Mouse (Mus musculus): ENCODE data around the gene Elovl5. TPM values are rescaled to one million over a fixed set of nuclear protein-coding genes. Genes with fewer than 3 reads are reported as not detected.

The Elovl5 gene
- polyA plus RNA-seq, 1 experiment from 2014 or later = 89.5 TPM

DNA sequence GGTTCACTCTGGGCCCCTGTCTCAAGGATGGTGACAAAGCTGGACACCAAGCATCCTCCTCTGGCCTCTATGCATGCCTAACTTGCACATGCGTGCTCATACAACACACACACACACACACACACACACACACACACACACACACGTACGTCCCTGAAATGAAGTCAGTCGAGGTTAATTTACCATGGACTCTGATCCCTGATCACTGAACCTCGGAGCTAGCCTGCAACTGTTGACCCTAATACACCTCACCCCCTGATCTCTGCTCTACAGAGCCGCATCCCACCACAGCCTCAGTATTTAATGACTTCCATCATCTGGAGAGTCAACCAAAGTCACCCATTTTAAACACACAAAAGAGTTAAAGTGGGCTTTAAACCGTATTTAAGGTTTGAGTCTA, 98.7 kb downstream of the Elovl5 start:
- 76% methylated on average over 7 of the region's 7 CpGs for WGBS
- Histone ChIP-seq H3K4me2 (ENCODE audit: low read length) (no peak overlapping the region), H3K36me3 (ENCODE audit: control insufficient read depth, insufficient read depth, low read length) (no peaks in the 10 kb centered on the region), H3K9ac (ENCODE audit: low read length) (no peak overlapping the region), H3K27ac (ENCODE audit: low read depth) (no peak overlapping the region), H3K4me3 (ENCODE audit: low read depth, low read length) (no peak overlapping the region), H3K4me1 (replicated peaks; ENCODE audit: control insufficient read depth, insufficient read depth, low read length) (peaks cover 5% of the 10 kb centered on the region; the same call in 1 of the 2 replicates), H3K27me3 (replicated peaks; ENCODE audit: control insufficient read depth, insufficient read depth, low read length) (no peaks in the 10 kb centered on the region), H3K9me3 (ENCODE audit: control insufficient read depth, low read length) (no peaks in the 10 kb centered on the region)
- DNase-seq (ENCODE audit: low spot score) (no peak), ATAC-seq (replicated peaks; ENCODE audit: low FRiP score, low TSS enrichment, low read depth) (no peak)

DNA sequence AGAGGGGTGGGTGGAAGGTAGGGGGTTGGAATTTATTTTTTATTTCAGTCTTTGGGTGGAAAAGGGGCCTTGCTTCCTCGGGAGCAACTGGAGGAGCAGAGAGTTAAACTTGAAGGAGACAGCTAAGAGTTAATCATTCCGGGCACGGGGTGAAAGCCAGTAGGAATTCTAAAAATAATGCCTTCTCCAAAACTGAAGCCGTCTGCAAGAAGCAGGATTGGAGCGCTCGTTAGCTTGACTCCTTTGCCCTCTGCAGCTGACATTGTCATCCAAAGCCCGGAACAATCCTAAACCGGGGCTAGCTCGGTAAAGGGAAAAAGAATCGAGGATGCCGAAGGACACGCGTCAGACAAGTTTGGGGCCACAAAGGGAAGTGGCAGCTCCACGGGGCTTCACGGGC, 99.1 kb downstream of the Elovl5 start:
- H3K9ac ChIP-seq (ENCODE audit: low read length) = no peak overlapping the region
- no peak for DNase-seq (ENCODE audit: low spot score)
- no peaks in the 10 kb centered on the region for H3K36me3 ChIP-seq (ENCODE audit: control insufficient read depth, insufficient read depth, low read length)
- H3K27ac ChIP-seq (ENCODE audit: low read depth) = no peak overlapping the region
- no peak overlapping the region for H3K4me3 ChIP-seq (ENCODE audit: low read depth, low read length)
- H3K4me1 ChIP-seq (replicated peaks; ENCODE audit: control insufficient read depth, insufficient read depth, low read length) = peaks cover 8% of the 10 kb centered on the region; the same call in 1 of the 2 replicates
- ATAC-seq (replicated peaks; ENCODE audit: low FRiP score, low TSS enrichment, low read depth) = no peak
- H3K4me2 ChIP-seq (ENCODE audit: low read length) = no peak overlapping the region
- no peaks in the 10 kb centered on the region for H3K9me3 ChIP-seq (ENCODE audit: control insufficient read depth, low read length)
- 60% methylated on average over 15 of the region's 15 CpGs for WGBS
- no peaks in the 10 kb centered on the region for H3K27me3 ChIP-seq (replicated peaks; ENCODE audit: control insufficient read depth, insufficient read depth, low read length)

GRCm38 (mm10) chr9:78021256-78021655, 104.1 kb downstream of the Elovl5 start:
- Histone ChIP-seq H3K27me3 (replicated peaks; ENCODE audit: control insufficient read depth, insufficient read depth, low read length) (no peaks in the 10 kb centered on the region), H3K4me2 (ENCODE audit: low read length) (no peak overlapping the region), H3K4me3 (ENCODE audit: low read depth, low read length) (no peak overlapping the region), H3K9me3 (ENCODE audit: control insufficient read depth, low read length) (no peaks in the 10 kb centered on the region), H3K9ac (ENCODE audit: low read length) (no peak overlapping the region), H3K27ac (ENCODE audit: low read depth) (peak overlapping the region; percentile 71), H3K4me1 (replicated peaks; ENCODE audit: control insufficient read depth, insufficient read depth, low read length) (peaks cover 15% of the 10 kb centered on the region), H3K36me3 (ENCODE audit: control insufficient read depth, insufficient read depth, low read length) (no peaks in the 10 kb centered on the region)
- WGBS = 38% methylated on average over 9 of the region's 9 CpGs
- no peak for ATAC-seq (replicated peaks; ENCODE audit: low FRiP score, low TSS enrichment, low read depth)
- DNase-seq (ENCODE audit: low spot score) = no peak

GRCm38 (mm10) chr9:78022187-78022945, 105.2 kb downstream of the Elovl5 start:
- no peaks in the 10 kb centered on the region for H3K36me3 ChIP-seq (ENCODE audit: control insufficient read depth, insufficient read depth, low read length)
- H3K9ac ChIP-seq (ENCODE audit: low read length) = no peak overlapping the region
- peak; percentile 76 for ATAC-seq (replicated peaks; ENCODE audit: low FRiP score, low TSS enrichment, low read depth)
- peak; percentile 58 for DNase-seq (ENCODE audit: low spot score)
- no peaks in the 10 kb centered on the region for H3K27me3 ChIP-seq (replicated peaks; ENCODE audit: control insufficient read depth, insufficient read depth, low read length)
- peak overlapping the region; percentile 11; the same call in 1 of the 2 replicates for H3K4me2 ChIP-seq (ENCODE audit: low read length)
- WGBS = 48% methylated on average over 8 of the region's 8 CpGs
- no peaks in the 10 kb centered on the region for H3K9me3 ChIP-seq (ENCODE audit: control insufficient read depth, low read length)
- peaks cover 11% of the 10 kb centered on the region for H3K4me1 ChIP-seq (replicated peaks; ENCODE audit: control insufficient read depth, insufficient read depth, low read length)
- H3K27ac ChIP-seq (ENCODE audit: low read depth) = peak overlapping the region; percentile 71; the same call in 1 of the 2 replicates
- H3K4me3 ChIP-seq (ENCODE audit: low read depth, low read length) = no peak overlapping the region

DNA sequence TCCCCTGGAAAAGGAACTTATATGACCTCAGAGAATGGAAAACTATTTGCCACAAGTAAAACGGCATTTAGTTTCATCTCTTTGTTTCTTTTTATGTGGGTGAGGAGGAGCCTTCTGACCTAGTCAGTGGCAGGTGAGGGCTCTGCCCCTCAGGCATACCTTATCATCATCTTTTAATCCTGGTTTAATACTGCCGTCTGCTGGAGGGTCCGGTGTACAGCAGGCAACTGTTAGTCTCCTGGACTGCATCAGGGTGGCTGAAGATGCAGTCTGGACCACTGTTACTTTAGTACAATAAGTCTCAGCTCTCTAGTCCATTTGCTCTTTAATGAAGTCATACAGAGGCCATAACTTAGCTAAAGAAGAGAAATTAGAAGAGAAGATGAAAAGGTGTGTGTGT, 107.7 kb downstream of the Elovl5 start:
- H3K9ac ChIP-seq (ENCODE audit: low read length) = no peak overlapping the region
- DNase-seq (ENCODE audit: low spot score) (peak; percentile 86), ATAC-seq (replicated peaks; ENCODE audit: low FRiP score, low TSS enrichment, low read depth) (no peak)
- no peaks in the 10 kb centered on the region for H3K27me3 ChIP-seq (replicated peaks; ENCODE audit: control insufficient read depth, insufficient read depth, low read length)
- no peak overlapping the region for H3K4me3 ChIP-seq (ENCODE audit: low read depth, low read length)
- H3K27ac ChIP-seq (ENCODE audit: low read depth) = no peak overlapping the region
- H3K36me3 ChIP-seq (ENCODE audit: control insufficient read depth, insufficient read depth, low read length) = no peaks in the 10 kb centered on the region
- H3K4me1 ChIP-seq (replicated peaks; ENCODE audit: control insufficient read depth, insufficient read depth, low read length) = peaks cover 11% of the 10 kb centered on the region
- no peak overlapping the region for H3K4me2 ChIP-seq (ENCODE audit: low read length)
- WGBS = 17% methylated on average over 3 of the region's 3 CpGs
- H3K9me3 ChIP-seq (ENCODE audit: control insufficient read depth, low read length) = no peaks in the 10 kb centered on the region

DNA sequence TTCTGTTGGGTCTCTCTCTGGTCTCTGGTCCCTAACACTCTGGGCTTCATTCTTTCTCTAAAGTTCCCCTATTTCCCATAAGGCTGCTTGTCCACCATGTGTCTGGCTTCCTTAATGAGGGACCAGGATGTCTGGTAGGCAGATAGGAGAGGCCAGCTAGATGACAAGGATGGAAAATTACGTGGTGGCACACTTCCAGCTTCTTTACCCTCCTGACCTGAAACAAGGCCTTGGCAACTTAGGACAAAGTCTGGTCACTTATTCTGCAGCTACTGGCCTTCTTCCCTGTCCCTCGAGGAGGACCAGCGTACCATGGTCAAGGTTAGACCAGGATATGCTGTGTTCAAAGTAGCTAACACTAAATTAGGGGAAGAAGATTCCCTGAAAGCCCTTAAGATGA, 109.9 kb downstream of the Elovl5 start:
- 77% methylated on average over 3 of the region's 3 CpGs for WGBS
- ATAC-seq (replicated peaks; ENCODE audit: low FRiP score, low TSS enrichment, low read depth) = no peak
- no peak overlapping the region for H3K9ac ChIP-seq (ENCODE audit: low read length)
- H3K4me2 ChIP-seq (ENCODE audit: low read length) = no peak overlapping the region
- no peak overlapping the region for H3K4me3 ChIP-seq (ENCODE audit: low read depth, low read length)
- no peak overlapping the region for H3K27ac ChIP-seq (ENCODE audit: low read depth)
- H3K4me1 ChIP-seq (replicated peaks; ENCODE audit: control insufficient read depth, insufficient read depth, low read length) = peaks cover 1% of the 10 kb centered on the region
- no peaks in the 10 kb centered on the region for H3K9me3 ChIP-seq (ENCODE audit: control insufficient read depth, low read length)
- H3K36me3 ChIP-seq (ENCODE audit: control insufficient read depth, insufficient read depth, low read length) = no peaks in the 10 kb centered on the region
- DNase-seq (ENCODE audit: low spot score) = no peak
- H3K27me3 ChIP-seq (replicated peaks; ENCODE audit: control insufficient read depth, insufficient read depth, low read length) = no peaks in the 10 kb centered on the region

DNA sequence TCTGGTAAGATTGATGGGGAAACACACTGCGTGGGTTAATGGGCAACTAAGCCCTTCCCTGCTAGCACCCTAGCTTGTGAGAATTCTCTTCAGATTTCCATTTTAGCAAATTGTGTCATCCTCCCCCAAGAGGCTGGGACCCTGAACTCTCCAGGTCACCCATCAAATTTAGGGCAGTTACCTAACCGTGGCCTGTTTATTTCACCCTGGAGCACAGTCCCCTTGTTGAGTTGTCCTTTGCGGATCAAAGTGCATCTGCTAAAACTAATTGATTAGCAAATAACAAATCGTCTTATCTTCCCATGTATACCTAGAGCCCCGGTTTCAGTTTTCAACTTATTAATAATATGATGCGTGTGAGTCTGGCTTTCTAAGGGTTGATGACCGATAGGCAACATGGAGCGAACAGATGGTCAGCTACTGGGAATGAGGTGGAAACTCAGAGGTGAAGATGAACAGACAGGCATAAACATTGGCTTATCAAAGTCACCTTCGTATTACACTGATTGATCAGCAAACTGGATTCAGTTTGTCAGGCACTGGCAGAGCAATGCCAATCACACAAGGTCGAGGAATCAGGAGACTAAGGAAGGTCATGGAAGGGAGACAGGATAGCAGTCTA, 113.8 kb downstream of the Elovl5 start:
- Histone ChIP-seq H3K4me3 (ENCODE audit: low read depth, low read length) (no peak overlapping the region), H3K4me2 (ENCODE audit: low read length) (no peak overlapping the region), H3K9me3 (ENCODE audit: control insufficient read depth, low read length) (no peaks in the 10 kb centered on the region), H3K27ac (ENCODE audit: low read depth) (no peak overlapping the region), H3K27me3 (replicated peaks; ENCODE audit: control insufficient read depth, insufficient read depth, low read length) (no peaks in the 10 kb centered on the region), H3K4me1 (replicated peaks; ENCODE audit: control insufficient read depth, insufficient read depth, low read length) (no peaks in the 10 kb centered on the region), H3K36me3 (ENCODE audit: control insufficient read depth, insufficient read depth, low read length) (no peaks in the 10 kb centered on the region), H3K9ac (ENCODE audit: low read length) (no peak overlapping the region)
- 87% methylated on average over 10 of the region's 10 CpGs for WGBS
- ATAC-seq (replicated peaks; ENCODE audit: low FRiP score, low TSS enrichment, low read depth) (no peak), DNase-seq (ENCODE audit: low spot score) (no peak)

- H3K27me3 ChIP-seq (replicated peaks; ENCODE audit: control insufficient read depth, insufficient read depth, low read length) = no peaks in the 10 kb centered on the region
- 81% methylated on average over 4 of the region's 4 CpGs for WGBS
- no peak overlapping the region for H3K4me2 ChIP-seq (ENCODE audit: low read length)
- ATAC-seq (replicated peaks; ENCODE audit: low FRiP score, low TSS enrichment, low read depth) (no peak), DNase-seq (ENCODE audit: low spot score) (no peak)
- H3K9ac ChIP-seq (ENCODE audit: low read length) = no peak overlapping the region
- H3K9me3 ChIP-seq (ENCODE audit: control insufficient read depth, low read length) = no peaks in the 10 kb centered on the region
- no peaks in the 10 kb centered on the region for H3K4me1 ChIP-seq (replicated peaks; ENCODE audit: control insufficient read depth, insufficient read depth, low read length)
- H3K36me3 ChIP-seq (ENCODE audit: control insufficient read depth, insufficient read depth, low read length) = no peaks in the 10 kb centered on the region
- H3K27ac ChIP-seq (ENCODE audit: low read depth) = no peak overlapping the region
- no peak overlapping the region for H3K4me3 ChIP-seq (ENCODE audit: low read depth, low read length)
Measured at GRCm38 (mm10) chr9:78032930-78033329, 115.8 kb downstream of the Elovl5 start.

All from intestine, embryonic 14.5 days (tissue).